Mouse (Mus musculus) thymus, adult 2 months (tissue): ENCODE results near the gene Gng12. TPM values are rescaled to one million over a fixed set of nuclear protein-coding genes. Genes with fewer than 3 reads are reported as not detected.

ENCODE experiments used
- DNase-seq: peaks from one replicate; pipeline ENCODE4 v3.0.0; 2021
- H3K27ac ChIP-seq: fragments of 200-500 bp; 2 replicates; pipeline ENCODE4 v1.5.1; 2012; ENCODE audit warnings: low read length, control low read depth; ENCODE audit not compliant: control insufficient read depth, insufficient read depth
- H3K27me3 ChIP-seq: fragments of 200-500 bp; 2 replicates; pipeline ENCODE4 v1.6.1; 2012; ENCODE audit warnings: mild to moderate bottlenecking, low read length, moderate library complexity, mixed read lengths; ENCODE audit not compliant: control insufficient read depth, insufficient read depth
- H3K36me3 ChIP-seq: fragments of 200-500 bp; 2 replicates; pipeline ENCODE4 v1.6.1; 2012; ENCODE audit warnings: mild to moderate bottlenecking, low read length, moderate library complexity; ENCODE audit not compliant: control insufficient read depth, insufficient read depth
- H3K4me1 ChIP-seq: fragments of 200-500 bp; replicated peaks from 2 replicates; pipeline ENCODE4 v1.6.1; 2012; ENCODE audit warnings: low read length; ENCODE audit not compliant: control insufficient read depth, insufficient read depth
- H3K4me3 ChIP-seq: fragments of 200-500 bp; 2 replicates; pipeline ENCODE4 v1.5.1; 2012; ENCODE audit warnings: mild to moderate bottlenecking, low read length, control low read depth, moderate library complexity; ENCODE audit not compliant: control insufficient read depth, insufficient read depth
- CTCF ChIP-seq: fragments of 200-500 bp; IDR thresholded peaks from 2 replicates; pipeline ENCODE4 v1.5.1; 2012; ENCODE audit warnings: mild to moderate bottlenecking, control low read depth, low read length, moderate library complexity, borderline replicate concordance; ENCODE audit not compliant: control insufficient read depth, poor library complexity, insufficient read depth; ENCODE audit errors: extremely low read depth
- POLR2A ChIP-seq: fragments of 200-500 bp; IDR thresholded peaks from 2 replicates; pipeline ENCODE4 v1.6.1; 2012; ENCODE audit warnings: mild to moderate bottlenecking, low read length, control low read depth, moderate library complexity; ENCODE audit not compliant: control insufficient read depth, poor library complexity, insufficient read depth; ENCODE audit errors: extremely low read depth
- WGBS: fragments of 180-500 bp; shearing (Covaris S2); methylation state at CpG from one replicate; pipeline ENCODE4 v1.1.7; 2018; 5-methylcytosine and 5-hydroxymethylcytosine counted together
- polyA plus RNA-seq: library from polyadenylated mRNA; depleted of rRNA; stranded (reverse); fragments of >200 nt; gene quantifications from 2 replicates; pipeline ENCODE4 v1.2.3, GENCODE M21; 2012

Gng12 gene
- polyA plus RNA-seq, 1 experiment, result 10.8 TPM

DNA sequence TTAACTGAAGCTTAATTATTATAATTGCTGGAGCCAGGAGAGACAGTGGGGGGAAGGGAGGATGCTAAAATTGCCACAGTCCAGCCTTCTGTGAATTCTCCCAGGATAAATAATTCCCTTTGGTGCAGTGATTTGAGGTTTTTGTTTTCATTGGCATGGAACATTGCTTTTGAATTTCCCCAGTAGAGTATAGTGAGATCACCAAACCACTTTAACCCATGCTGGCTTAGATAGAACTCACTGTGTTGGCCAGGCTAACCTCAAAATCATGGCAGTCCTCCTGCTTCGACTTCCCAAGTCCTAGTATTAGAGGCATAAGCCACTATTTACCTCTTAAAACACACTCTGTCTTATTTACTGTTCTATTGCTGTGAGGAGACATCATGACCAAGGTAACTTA lies 17.2 kb downstream of the Gng12 start:
- Histone ChIP-seq H3K4me1 (peaks cover 9% of the 10 kb centered on the region), H3K27ac (no peak overlapping the region), H3K27me3 (no peaks in the 10 kb centered on the region), H3K36me3 (no peaks in the 10 kb centered on the region), H3K4me3 (no peak overlapping the region)
- TF ChIP-seq POLR2A, result no peak
- no peak for TF ChIP-seq CTCF
- WGBS, result 93% methylated on average over 1 of the region's 1 CpGs
- no peak for DNase-seq

GRCm38 (mm10) chr6:66915592-66915991 lies 19.4 kb downstream of the Gng12 start:
- Histone ChIP-seq H3K36me3 (no peaks in the 10 kb centered on the region), H3K4me3 (no peak overlapping the region), H3K27me3 (no peaks in the 10 kb centered on the region), H3K4me1 (peaks cover 4% of the 10 kb centered on the region; the same call in 1 of the 2 replicates), H3K27ac (no peak overlapping the region)
- TF ChIP-seq CTCF, result no peak
- no peak for TF ChIP-seq POLR2A
- DNase-seq, result no peak
- 93% methylated on average over 2 of the region's 2 CpGs for WGBS

DNA sequence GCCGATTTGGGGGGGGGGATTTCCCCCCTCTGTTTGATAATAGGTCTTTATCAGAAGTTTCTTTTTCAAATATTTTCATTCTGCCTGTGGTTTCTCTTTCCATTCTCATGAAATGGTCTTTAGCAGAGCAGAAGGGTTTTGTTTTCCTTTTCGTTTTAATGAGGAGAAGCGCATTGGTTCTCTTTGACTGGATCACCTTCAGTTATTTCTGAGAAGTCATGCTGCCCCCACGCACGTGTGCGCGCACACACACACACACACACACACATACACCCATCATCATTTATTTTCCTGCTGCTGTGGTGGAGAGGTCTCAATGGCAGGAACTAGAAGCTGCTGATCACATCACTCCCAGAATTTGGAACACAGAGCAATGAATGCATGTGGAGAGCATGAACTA lies 20.8 kb downstream of the Gng12 start:
- WGBS, result 66% methylated on average over 7 of the region's 7 CpGs
- TF ChIP-seq POLR2A (no peak), CTCF (no peak)
- no peaks in the 10 kb centered on the region for H3K36me3 ChIP-seq

GRCm38 (mm10) chr6:66920786-66921185 lies 24.6 kb downstream of the Gng12 start:
- H3K27me3 ChIP-seq, result no peaks in the 10 kb centered on the region
- no peak for DNase-seq
- no peak overlapping the region for H3K4me3 ChIP-seq
- TF ChIP-seq POLR2A, result no peak
- no peak overlapping the region for H3K27ac ChIP-seq
- H3K36me3 ChIP-seq, result no peaks in the 10 kb centered on the region
- WGBS, result 95% methylated on average over 4 of the region's 4 CpGs
- H3K4me1 ChIP-seq, result no peaks in the 10 kb centered on the region

More for the DNA sequence above, 20.8 kb downstream of the Gng12 start:
- no peaks in the 10 kb centered on the region for H3K27me3 ChIP-seq
- no peak for DNase-seq
- H3K27ac ChIP-seq, result no peak overlapping the region
- H3K4me3 ChIP-seq, result no peak overlapping the region
- no peaks in the 10 kb centered on the region for H3K4me1 ChIP-seq

- no peak overlapping the region for H3K27ac ChIP-seq
- no peak overlapping the region for H3K4me3 ChIP-seq
- TF ChIP-seq CTCF (no peak), POLR2A (no peak)
- no peak for DNase-seq
- H3K27me3 ChIP-seq, result no peaks in the 10 kb centered on the region
- WGBS, result 91% methylated on average over 4 of the region's 4 CpGs
- H3K4me1 ChIP-seq, result no peaks in the 10 kb centered on the region
- no peaks in the 10 kb centered on the region for H3K36me3 ChIP-seq
Observed at GRCm38 (mm10) chr6:66921755-66922154, 25.6 kb downstream of the Gng12 start.

DNA sequence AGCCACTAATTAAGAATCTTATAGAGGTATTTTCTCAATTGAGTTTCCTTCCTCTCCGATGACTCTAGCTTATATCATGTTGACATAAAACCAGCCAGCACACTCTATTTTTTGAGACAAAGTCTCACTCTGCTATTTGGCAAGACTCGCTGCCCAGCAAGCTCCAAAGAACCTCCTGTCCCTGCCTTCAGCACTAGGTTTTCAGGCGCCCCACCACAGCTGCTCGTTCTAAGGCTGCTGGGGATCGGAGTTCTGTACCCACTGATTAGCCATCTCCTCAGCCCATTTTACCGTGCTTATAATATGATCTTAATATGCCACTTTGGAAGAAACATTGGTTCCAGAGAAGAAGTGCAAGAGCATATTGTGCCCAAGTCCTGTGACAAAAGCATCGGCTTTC lies 26.3 kb downstream of the Gng12 start:
- TF ChIP-seq CTCF (no peak), POLR2A (no peak)
- no peaks in the 10 kb centered on the region for H3K4me1 ChIP-seq
- H3K4me3 ChIP-seq, result no peak overlapping the region
- 97% methylated on average over 7 of the region's 7 CpGs for WGBS
- H3K27ac ChIP-seq, result no peak overlapping the region
- no peaks in the 10 kb centered on the region for H3K36me3 ChIP-seq
- H3K27me3 ChIP-seq, result no peaks in the 10 kb centered on the region
- no peak for DNase-seq

- no peak overlapping the region for H3K27ac ChIP-seq
- no peak overlapping the region for H3K4me3 ChIP-seq
- H3K27me3 ChIP-seq, result no peaks in the 10 kb centered on the region
- no peak for DNase-seq
- H3K36me3 ChIP-seq, result no peaks in the 10 kb centered on the region
- H3K4me1 ChIP-seq, result no peaks in the 10 kb centered on the region
- no peak for TF ChIP-seq CTCF
- no peak for TF ChIP-seq POLR2A
- 95% methylated on average over 4 of the region's 4 CpGs for WGBS
Observed at GRCm38 (mm10) chr6:66923851-66924250, 27.7 kb downstream of the Gng12 start.
